In genomic region chr11:88576233-88576998, GRCm38 (mm10) we compare ENCODE assay signal across 8 mouse cellular contexts.
A peak's percentile ranks its signal among the peaks of the same experiment; 100 is the strongest.
DNase-seq lines count a peak whose midpoint lies in the region; ATAC-seq and TF ChIP-seq lines count a peak whose summit lies in the region.

No protein-coding gene starts in this region.

- H3K4me3 ChIP-seq in layer of hippocampus, adult 2 months: no peak overlapping the region
- no peak overlapping the region for H3K4me3 ChIP-seq in forebrain, embryonic 13.5 days
- H3K4me3 ChIP-seq in midbrain, embryonic 16.5 days (ENCODE audit: low read depth, low read length): no peak overlapping the region

- no peaks in the 10 kb centered on the region for H3K27me3 ChIP-seq in forebrain, embryonic 13.5 days
- no peaks in the 10 kb centered on the region for H3K27me3 ChIP-seq in midbrain, embryonic 16.5 days (ENCODE audit: control insufficient read depth, insufficient read depth, low read depth, low read length)

- no peaks in the 10 kb centered on the region for H3K9me3 ChIP-seq in forebrain, embryonic 13.5 days (replicated peaks)
- no peaks in the 10 kb centered on the region for H3K9me3 ChIP-seq in midbrain, embryonic 16.5 days (replicated peaks; ENCODE audit: control insufficient read depth, low read length, poor library complexity, severe bottlenecking)

- 0 out of 2 replicates have a peak overlapping the region, but pooled peaks have one; percentile 0 for H3K9ac ChIP-seq in forebrain, embryonic 13.5 days
- H3K9ac ChIP-seq in midbrain, embryonic 16.5 days (ENCODE audit: low read depth, low read length): peak overlapping the region; percentile 32; the same call in 1 of the 2 replicates

- TF ChIP-seq CTCF in layer of hippocampus, adult 2 months (conservative IDR thresholded peaks at IDR 0.05): no peak

- peak overlapping the region; percentile 55; the same call in 1 of the 2 replicates for H3K27ac ChIP-seq in layer of hippocampus, adult 2 months
- peak overlapping the region; percentile 68 for H3K27ac ChIP-seq in forebrain, embryonic 13.5 days
- peak overlapping the region; percentile 1; the same call in 1 of the 2 replicates for H3K27ac ChIP-seq in midbrain, embryonic 16.5 days (ENCODE audit: low read length)

- WGBS in forebrain, embryonic 13.5 days: 63% methylated on average over 7 of the region's 7 CpGs
- 63% methylated on average over 7 of the region's 7 CpGs for WGBS in midbrain, embryonic 16.5 days

- no peak for DNase-seq in layer of hippocampus, adult 2 months (ENCODE audit: low spot score in 2 of 2)
- DNase-seq in layer of hippocampus, adult 11-12 months (ENCODE audit: low spot score): no peak
- DNase-seq in ES-CJ7 (ENCODE audit: low read depth, low spot score): peak; percentile 28
- no peak for DNase-seq in urinary bladder, postnatal 25 days (ENCODE audit: low spot score)
- DNase-seq in cerebellum, adult 11-12 months: no peak

- peaks cover 98% of the 10 kb centered on the region for H3K4me1 ChIP-seq in forebrain, embryonic 13.5 days
- peaks cover 57% of the 10 kb centered on the region for H3K4me1 ChIP-seq in midbrain, embryonic 16.5 days (ENCODE audit: control insufficient read depth, insufficient read depth, low read length)

- no peaks in the 10 kb centered on the region for H3K36me3 ChIP-seq in forebrain, embryonic 13.5 days (ENCODE audit: poor library complexity, severe bottlenecking)
- no peaks in the 10 kb centered on the region for H3K36me3 ChIP-seq in midbrain, embryonic 16.5 days (ENCODE audit: control insufficient read depth, insufficient read depth, low read length)

- no peak for ATAC-seq in forebrain, embryonic 13.5 days
- ATAC-seq in midbrain, embryonic 16.5 days: no peak; the same call in 1 of the 2 replicates
- no peak for ATAC-seq in cerebellum, adult (ENCODE audit: insufficient number of reproducible peaks, low FRiP score, low TSS enrichment)

- H3K4me2 ChIP-seq in forebrain, embryonic 13.5 days: no peak overlapping the region
- no peak overlapping the region for H3K4me2 ChIP-seq in midbrain, embryonic 16.5 days (ENCODE audit: low read length)

Comparison
In these comparisons a context has a peak if more than half of its experiments do, and no peak if none do; other contexts are left out.
1. H3K27ac ChIP-seq: peak in every context shown above with its lines; median percentile 68 in forebrain, embryonic 13.5 days; 55 in layer of hippocampus, adult 2 months; 1 in midbrain, embryonic 16.5 days.